Mouse (Mus musculus) bone marrow macrophage, adult 2 months (primary cell): ENCODE data around the gene Ppm1a. TPM values are rescaled to one million over a fixed set of nuclear protein-coding genes. Genes with fewer than 3 reads are reported as not detected.

ENCODE experiments used
- H3K27ac ChIP-seq: 2 replicates; pipeline ENCODE4 v1.5.1; 2012; ENCODE audit warnings: low read depth, low read length; ENCODE audit not compliant: insufficient read depth
- H3K4me1 ChIP-seq: 2 replicates; pipeline ENCODE4 v1.6.1; 2012; ENCODE audit warnings: low read length; ENCODE audit not compliant: control insufficient read depth, insufficient read depth
- H3K4me3 ChIP-seq: 2 replicates; pipeline ENCODE4 v1.5.1; 2012; ENCODE audit warnings: mild to moderate bottlenecking, low read length, moderate library complexity; ENCODE audit not compliant: insufficient read depth
- CTCF ChIP-seq: IDR thresholded peaks from 2 replicates; pipeline ENCODE4 v1.5.1; 2012; ENCODE audit warnings: low read depth, mild to moderate bottlenecking, low read length, moderate library complexity
- POLR2A ChIP-seq: IDR thresholded peaks from 2 replicates; pipeline ENCODE4 v1.6.1; 2012; ENCODE audit warnings: mild to moderate bottlenecking, low read depth, low read length, borderline replicate concordance
- polyA plus RNA-seq: library from polyadenylated mRNA; stranded (reverse); fragments of >200 nt; gene quantifications from 2 replicates; pipeline ENCODE4 v1.2.4, GENCODE M21; 2012; ENCODE audit not compliant: missing spikeins, insufficient read depth, insufficient read length

Ppm1a gene
- 79.3 and 84.4 TPM in 2 replicates for polyA plus RNA-seq

GRCm38 (mm10) chr12:72757086-72757485, at the start of gene Ppm1a:
Gene Ppm1a, plus strand, starts transcription at chr12:72757455.
- no peak for TF ChIP-seq POLR2A
- no peak for TF ChIP-seq CTCF

GRCm38 (mm10) chr12:72709981-72710380, 47.3 kb upstream of the Ppm1a start:
- TF ChIP-seq POLR2A (no peak), CTCF (no peak)
- no peak overlapping the region for H3K27ac ChIP-seq
- no peak overlapping the region for H3K4me3 ChIP-seq
- no peaks in the 10 kb centered on the region for H3K4me1 ChIP-seq

More at GRCm38 (mm10) chr12:72757086-72757485, at the start of gene Ppm1a:
- Histone ChIP-seq H3K4me3 (no peak within 1 kb of the TSS), H3K27ac (no peak within 1 kb of the TSS), H3K4me1 (peaks cover 12% of the 10 kb centered on the region)

- TF ChIP-seq POLR2A (no peak), CTCF (no peak)
- Histone ChIP-seq H3K27ac (no peak overlapping the region), H3K4me3 (no peak overlapping the region), H3K4me1 (no peaks in the 10 kb centered on the region)
These were observed 42.4 kb upstream of the Ppm1a start for GRCm38 (mm10) chr12:72714896-72715295.

GRCm38 (mm10) chr12:72715846-72716245, 41.4 kb upstream of the Ppm1a start:
- TF ChIP-seq POLR2A (no peak), CTCF (no peak)
- H3K4me1 ChIP-seq = no peaks in the 10 kb centered on the region
- H3K4me3 ChIP-seq = no peak overlapping the region
- H3K27ac ChIP-seq = no peak overlapping the region

GRCm38 (mm10) chr12:72719046-72719445, 38.2 kb upstream of the Ppm1a start:
- Histone ChIP-seq H3K4me1 (no peaks in the 10 kb centered on the region), H3K4me3 (no peak overlapping the region), H3K27ac (no peak overlapping the region)
- TF ChIP-seq CTCF (no peak), POLR2A (no peak)

GRCm38 (mm10) chr12:72719452-72720087, 37.7 kb upstream of the Ppm1a start:
- H3K4me1 ChIP-seq = no peaks in the 10 kb centered on the region
- H3K27ac ChIP-seq = no peak overlapping the region
- no peak overlapping the region for H3K4me3 ChIP-seq
- TF ChIP-seq CTCF (no peak), POLR2A (no peak)

GRCm38 (mm10) chr12:72721710-72722109, 35.5 kb upstream of the Ppm1a start:
- Histone ChIP-seq H3K4me3 (no peak overlapping the region), H3K4me1 (no peaks in the 10 kb centered on the region), H3K27ac (no peak overlapping the region)
- TF ChIP-seq CTCF (no peak), POLR2A (no peak)

- TF ChIP-seq POLR2A (no peak), CTCF (no peak)
- Histone ChIP-seq H3K4me1 (no peaks in the 10 kb centered on the region), H3K27ac (no peak overlapping the region), H3K4me3 (no peak overlapping the region)
These were observed 33.3 kb upstream of the Ppm1a start for GRCm38 (mm10) chr12:72723965-72724364.

- Histone ChIP-seq H3K4me3 (no peak overlapping the region), H3K4me1 (peaks cover 5% of the 10 kb centered on the region), H3K27ac (no peak overlapping the region)
- TF ChIP-seq POLR2A = no peak
- TF ChIP-seq CTCF = no peak
These were observed 30.2 kb upstream of the Ppm1a start for GRCm38 (mm10) chr12:72727021-72727420.

- H3K4me1 ChIP-seq = peaks cover 5% of the 10 kb centered on the region
- TF ChIP-seq POLR2A (no peak), CTCF (no peak)
- H3K27ac ChIP-seq = no peak overlapping the region
- no peak overlapping the region for H3K4me3 ChIP-seq
These were observed 29.6 kb upstream of the Ppm1a start for GRCm38 (mm10) chr12:72727611-72728010.
